Mouse (Mus musculus): Measurements from ENCODE around the gene Nkpd1. TPM values are rescaled to one million over a fixed set of nuclear protein-coding genes. Genes with fewer than 3 reads are reported as not detected.

Nkpd1 gene
- polyA plus RNA-seq, 1 experiment from 2014 or later: 0.36 TPM

DNA sequence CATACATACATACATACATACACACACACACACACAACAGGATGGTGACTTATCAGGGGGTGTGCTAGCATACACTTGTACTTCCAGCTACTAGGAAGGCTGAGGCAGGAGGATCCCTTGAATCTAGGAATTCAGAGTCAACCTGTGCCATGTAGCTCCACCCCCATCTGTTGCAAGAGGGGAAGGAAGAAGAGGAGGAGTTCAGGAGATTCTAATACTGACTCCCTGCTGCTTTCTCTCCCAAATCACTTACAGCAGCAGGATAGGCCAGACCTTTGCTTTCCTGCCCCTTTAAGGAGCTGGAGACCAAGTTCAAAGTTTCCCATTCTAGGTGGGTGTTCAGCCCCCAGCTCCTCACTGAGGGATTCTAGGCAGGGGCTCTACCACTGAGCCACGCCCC, 32.1 kb upstream of the Nkpd1 start:
- DNase-seq (ENCODE audit: low spot score) (no peak), ATAC-seq (no peak)
- 91% methylated on average over 1 of the region's 1 CpGs for WGBS
- Histone ChIP-seq H3K4me3 (ENCODE audit: low read depth, low read length) (no peak overlapping the region), H3K4me1 (ENCODE audit: control insufficient read depth, insufficient read depth, low read length) (no peaks in the 10 kb centered on the region), H3K27me3 (replicated peaks; ENCODE audit: control insufficient read depth, insufficient read depth, low read length) (peaks cover 32% of the 10 kb centered on the region), H3K9me3 (replicated peaks; ENCODE audit: control insufficient read depth, low read length) (no peaks in the 10 kb centered on the region), H3K9ac (ENCODE audit: low read length) (no peak overlapping the region), H3K4me2 (ENCODE audit: low read length) (no peak overlapping the region), H3K36me3 (ENCODE audit: control insufficient read depth, insufficient read depth, low read length) (no peaks in the 10 kb centered on the region), H3K27ac (ENCODE audit: low read depth, low read length) (no peak overlapping the region)

- DNase-seq (ENCODE audit: low spot score): no peak
- ATAC-seq: no peak
- Histone ChIP-seq H3K4me3 (ENCODE audit: low read depth, low read length) (no peak overlapping the region), H3K4me1 (ENCODE audit: control insufficient read depth, insufficient read depth, low read length) (no peaks in the 10 kb centered on the region), H3K4me2 (ENCODE audit: low read length) (no peak overlapping the region), H3K9me3 (replicated peaks; ENCODE audit: control insufficient read depth, low read length) (no peaks in the 10 kb centered on the region), H3K27me3 (replicated peaks; ENCODE audit: control insufficient read depth, insufficient read depth, low read length) (peaks cover 42% of the 10 kb centered on the region), H3K9ac (ENCODE audit: low read length) (no peak overlapping the region), H3K27ac (ENCODE audit: low read depth, low read length) (no peak overlapping the region), H3K36me3 (ENCODE audit: control insufficient read depth, insufficient read depth, low read length) (no peaks in the 10 kb centered on the region)
- 94% methylated on average over 7 of the region's 7 CpGs for WGBS
Observed at GRCm38 (mm10) chr7:19486549-19486948, 31.1 kb upstream of the Nkpd1 start.

DNA sequence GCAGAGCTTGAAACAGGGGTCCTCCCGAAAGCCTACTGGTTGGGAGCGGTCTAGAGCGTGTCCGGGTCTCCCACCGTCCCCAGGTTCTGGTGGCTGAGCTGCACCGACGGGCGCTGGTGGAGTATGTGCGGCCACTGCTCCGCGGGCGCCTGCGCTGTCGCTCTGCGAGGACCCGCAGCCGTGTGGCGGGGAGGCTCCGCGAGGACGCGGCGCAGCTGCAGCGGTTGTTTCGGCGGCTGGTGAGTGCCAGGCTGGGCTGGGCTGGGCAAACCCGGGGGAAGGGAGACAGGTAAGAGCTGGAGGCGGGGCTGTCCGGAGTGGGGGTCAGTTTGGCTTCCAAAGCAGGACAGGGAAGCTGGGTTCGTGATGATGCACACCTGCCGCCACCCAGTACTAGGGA, 28.1 kb upstream of the Nkpd1 start:
- Histone ChIP-seq H3K36me3 (ENCODE audit: control insufficient read depth, insufficient read depth, low read length) (no peaks in the 10 kb centered on the region), H3K4me2 (ENCODE audit: low read length) (peak overlapping the region; percentile 40), H3K4me3 (ENCODE audit: low read depth, low read length) (peak overlapping the region; percentile 17), H3K27me3 (replicated peaks; ENCODE audit: control insufficient read depth, insufficient read depth, low read length) (peaks cover 47% of the 10 kb centered on the region), H3K27ac (ENCODE audit: low read depth, low read length) (no peak overlapping the region), H3K9me3 (replicated peaks; ENCODE audit: control insufficient read depth, low read length) (no peaks in the 10 kb centered on the region), H3K9ac (ENCODE audit: low read length) (peak overlapping the region; percentile 25; the same call in 1 of the 2 replicates), H3K4me1 (ENCODE audit: control insufficient read depth, insufficient read depth, low read length) (no peaks in the 10 kb centered on the region)
- 3% methylated on average over 31 of the region's 31 CpGs for WGBS
- DNase-seq (ENCODE audit: low spot score) (peak; percentile 32), ATAC-seq (no peak)

DNA sequence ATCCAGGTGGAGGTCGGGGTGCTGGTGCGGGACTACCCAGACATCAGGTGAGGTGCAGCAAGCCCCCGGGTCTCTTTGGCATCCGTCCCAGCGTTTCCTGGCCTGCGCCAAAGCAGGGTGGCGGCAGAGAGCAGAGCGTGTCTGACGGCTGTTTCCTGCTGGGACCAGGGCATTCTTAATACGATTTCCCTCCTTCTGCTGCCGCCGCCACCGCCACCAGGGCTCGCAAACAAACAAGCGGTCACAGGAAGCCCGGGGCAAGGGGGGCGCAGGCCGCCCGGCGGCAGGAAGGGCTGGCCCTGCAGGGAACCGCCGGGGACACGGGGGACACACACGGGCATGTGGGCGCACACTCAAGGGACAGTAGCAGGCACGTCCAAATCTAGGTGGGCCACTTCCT, 25.9 kb upstream of the Nkpd1 start:
- no peak overlapping the region for H3K4me3 ChIP-seq (ENCODE audit: low read depth, low read length)
- DNase-seq (ENCODE audit: low spot score) (peak; percentile 29), ATAC-seq (no peak)
- H3K27me3 ChIP-seq (replicated peaks; ENCODE audit: control insufficient read depth, insufficient read depth, low read length): peaks cover 47% of the 10 kb centered on the region
- H3K27ac ChIP-seq (ENCODE audit: low read depth, low read length): no peak overlapping the region
- H3K4me1 ChIP-seq (ENCODE audit: control insufficient read depth, insufficient read depth, low read length): no peaks in the 10 kb centered on the region
- peak overlapping the region; percentile 34 for H3K4me2 ChIP-seq (ENCODE audit: low read length)
- H3K9ac ChIP-seq (ENCODE audit: low read length): peak overlapping the region; percentile 29; the same call in 1 of the 2 replicates
- 2% methylated on average over 26 of the region's 26 CpGs for WGBS
- no peaks in the 10 kb centered on the region for H3K36me3 ChIP-seq (ENCODE audit: control insufficient read depth, insufficient read depth, low read length)
- H3K9me3 ChIP-seq (replicated peaks; ENCODE audit: control insufficient read depth, low read length): no peaks in the 10 kb centered on the region

- Histone ChIP-seq H3K9ac (ENCODE audit: low read length) (no peak overlapping the region), H3K27me3 (replicated peaks; ENCODE audit: control insufficient read depth, insufficient read depth, low read length) (peaks cover 24% of the 10 kb centered on the region), H3K4me3 (ENCODE audit: low read depth, low read length) (no peak overlapping the region), H3K4me2 (ENCODE audit: low read length) (no peak overlapping the region), H3K4me1 (ENCODE audit: control insufficient read depth, insufficient read depth, low read length) (no peaks in the 10 kb centered on the region), H3K27ac (ENCODE audit: low read depth, low read length) (no peak overlapping the region), H3K36me3 (ENCODE audit: control insufficient read depth, insufficient read depth, low read length) (no peaks in the 10 kb centered on the region), H3K9me3 (replicated peaks; ENCODE audit: control insufficient read depth, low read length) (no peaks in the 10 kb centered on the region)
- no peak for DNase-seq (ENCODE audit: low spot score)
- 85% methylated on average over 25 of the region's 25 CpGs for WGBS
- ATAC-seq: no peak
Observed at GRCm38 (mm10) chr7:19494751-19495474, 22.7 kb upstream of the Nkpd1 start.

- WGBS: 76% methylated on average over 20 of the region's 20 CpGs
Observed at GRCm38 (mm10) chr7:19495521-19496213, 22.0 kb upstream of the Nkpd1 start.

GRCm38 (mm10) chr7:19496214-19496555, 21.5 kb upstream of the Nkpd1 start:
- 79% methylated on average over 5 of the region's 5 CpGs for WGBS
- no peak for ATAC-seq

More at GRCm38 (mm10) chr7:19495521-19496213, 22.0 kb upstream of the Nkpd1 start:
- no peak overlapping the region for H3K4me3 ChIP-seq (ENCODE audit: low read depth, low read length)
- no peak overlapping the region for H3K9ac ChIP-seq (ENCODE audit: low read length)
- H3K27ac ChIP-seq (ENCODE audit: low read depth, low read length): no peak overlapping the region
- no peaks in the 10 kb centered on the region for H3K9me3 ChIP-seq (replicated peaks; ENCODE audit: control insufficient read depth, low read length)
- H3K4me2 ChIP-seq (ENCODE audit: low read length): no peak overlapping the region
- H3K4me1 ChIP-seq (ENCODE audit: control insufficient read depth, insufficient read depth, low read length): no peaks in the 10 kb centered on the region
- peaks cover 17% of the 10 kb centered on the region for H3K27me3 ChIP-seq (replicated peaks; ENCODE audit: control insufficient read depth, insufficient read depth, low read length)
- H3K36me3 ChIP-seq (ENCODE audit: control insufficient read depth, insufficient read depth, low read length): no peaks in the 10 kb centered on the region
- DNase-seq (ENCODE audit: low spot score) (no peak), ATAC-seq (no peak)

GRCm38 (mm10) chr7:19498326-19498725, 19.3 kb upstream of the Nkpd1 start:
- Histone ChIP-seq H3K4me3 (ENCODE audit: low read depth, low read length) (no peak overlapping the region), H3K9ac (ENCODE audit: low read length) (no peak overlapping the region), H3K9me3 (replicated peaks; ENCODE audit: control insufficient read depth, low read length) (no peaks in the 10 kb centered on the region), H3K27me3 (replicated peaks; ENCODE audit: control insufficient read depth, insufficient read depth, low read length) (no peaks in the 10 kb centered on the region), H3K4me2 (ENCODE audit: low read length) (no peak overlapping the region), H3K36me3 (ENCODE audit: control insufficient read depth, insufficient read depth, low read length) (no peaks in the 10 kb centered on the region), H3K4me1 (ENCODE audit: control insufficient read depth, insufficient read depth, low read length) (no peaks in the 10 kb centered on the region), H3K27ac (ENCODE audit: low read depth, low read length) (no peak overlapping the region)
- ATAC-seq (no peak), DNase-seq (ENCODE audit: low spot score) (no peak)
- 88% methylated on average over 4 of the region's 4 CpGs for WGBS

More at GRCm38 (mm10) chr7:19496214-19496555, 21.5 kb upstream of the Nkpd1 start:
- no peak overlapping the region for H3K4me3 ChIP-seq (ENCODE audit: low read depth, low read length)
- H3K27me3 ChIP-seq (replicated peaks; ENCODE audit: control insufficient read depth, insufficient read depth, low read length): peaks cover 12% of the 10 kb centered on the region
- no peak overlapping the region for H3K27ac ChIP-seq (ENCODE audit: low read depth, low read length)
- H3K4me1 ChIP-seq (ENCODE audit: control insufficient read depth, insufficient read depth, low read length): no peaks in the 10 kb centered on the region
- no peak overlapping the region for H3K9ac ChIP-seq (ENCODE audit: low read length)
- no peaks in the 10 kb centered on the region for H3K36me3 ChIP-seq (ENCODE audit: control insufficient read depth, insufficient read depth, low read length)
- H3K9me3 ChIP-seq (replicated peaks; ENCODE audit: control insufficient read depth, low read length): no peaks in the 10 kb centered on the region
- DNase-seq (ENCODE audit: low spot score): no peak
- H3K4me2 ChIP-seq (ENCODE audit: low read length): no peak overlapping the region

All from forebrain, embryonic 14.5 days (tissue).